Mouse (Mus musculus): Measurements from ENCODE around the gene Ttc38. TPM values are rescaled to one million over a fixed set of nuclear protein-coding genes. Genes with fewer than 3 reads are reported as not detected.

Gene Ttc38
- polyA plus RNA-seq (2012; ENCODE audit: low replicate concordance), result 6.2 and 6.3 TPM in 2 replicates

DNA sequence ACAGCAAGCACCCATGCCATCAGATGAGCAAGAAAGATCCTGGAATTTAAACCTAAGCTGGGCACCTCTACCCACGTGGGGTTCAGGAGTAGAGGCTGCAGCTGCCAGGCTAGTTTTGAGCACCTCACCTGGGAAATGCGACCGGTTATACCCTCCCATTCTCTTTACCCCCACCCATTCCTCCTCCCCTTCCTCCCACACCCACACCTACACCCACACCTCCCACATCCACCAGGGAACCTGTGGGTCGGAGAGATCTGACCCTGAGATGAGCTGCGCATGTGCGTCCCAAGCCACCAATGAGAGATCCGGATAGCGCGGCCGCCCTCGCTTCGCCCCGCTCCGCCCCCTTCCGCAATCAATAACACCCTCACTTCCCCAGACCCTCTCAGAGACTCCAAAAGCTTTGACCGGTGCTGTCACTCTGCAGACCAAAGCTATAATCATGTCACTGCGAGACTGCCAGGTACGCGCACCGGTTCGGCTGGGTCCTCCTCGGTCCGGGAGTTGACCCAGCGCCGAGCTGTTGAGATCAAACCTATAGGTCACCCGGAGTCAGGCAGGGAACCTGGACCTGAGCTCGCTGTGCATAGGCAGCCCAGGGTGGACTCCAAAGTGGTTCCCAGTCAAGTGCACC, at the start of gene Ttc38:
Gene Ttc38, plus strand, starts transcription at position 353 of the 637 bp plus-strand sequence.

DNA sequence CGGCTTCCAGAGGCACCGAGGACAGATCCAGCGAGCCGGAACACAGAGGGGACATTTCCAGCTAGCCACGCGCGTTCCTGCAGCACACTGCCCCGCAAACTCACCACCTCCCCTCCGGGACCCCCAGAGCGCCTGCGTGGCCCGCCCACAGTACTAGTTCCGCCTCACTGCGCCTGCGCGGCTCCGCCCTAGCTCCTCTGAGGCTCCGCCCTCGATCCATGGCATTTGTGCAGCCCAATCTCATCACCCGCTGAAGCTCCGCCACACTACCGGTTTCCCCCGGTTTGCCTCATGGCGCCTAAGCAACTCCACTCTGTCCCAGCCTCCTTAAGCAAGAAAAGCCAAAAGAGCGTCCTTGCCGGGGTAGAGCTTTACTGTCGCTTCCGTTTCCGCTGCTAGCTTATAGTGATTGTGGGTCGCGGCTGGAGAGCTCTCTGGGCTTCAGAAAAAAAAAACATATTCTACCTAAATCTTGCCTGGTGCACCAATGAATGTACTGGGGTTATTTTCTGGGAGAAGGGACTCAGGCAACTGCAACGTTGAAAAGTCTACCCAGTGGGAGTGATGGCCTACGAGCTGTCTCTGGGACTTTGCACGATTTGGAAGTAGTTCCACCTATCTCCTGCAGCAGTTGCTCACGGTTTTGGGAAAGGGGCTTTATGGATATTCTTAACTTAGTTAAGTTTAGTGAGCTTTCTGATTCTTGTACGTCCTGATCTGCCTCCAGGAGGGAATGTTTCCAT, 20.4 kb upstream of the Ttc38 start, which contains the start of gene Cdpf1:
Gene Cdpf1, minus strand, starts transcription at position 163 of the 743 bp plus-strand sequence.

DNA sequence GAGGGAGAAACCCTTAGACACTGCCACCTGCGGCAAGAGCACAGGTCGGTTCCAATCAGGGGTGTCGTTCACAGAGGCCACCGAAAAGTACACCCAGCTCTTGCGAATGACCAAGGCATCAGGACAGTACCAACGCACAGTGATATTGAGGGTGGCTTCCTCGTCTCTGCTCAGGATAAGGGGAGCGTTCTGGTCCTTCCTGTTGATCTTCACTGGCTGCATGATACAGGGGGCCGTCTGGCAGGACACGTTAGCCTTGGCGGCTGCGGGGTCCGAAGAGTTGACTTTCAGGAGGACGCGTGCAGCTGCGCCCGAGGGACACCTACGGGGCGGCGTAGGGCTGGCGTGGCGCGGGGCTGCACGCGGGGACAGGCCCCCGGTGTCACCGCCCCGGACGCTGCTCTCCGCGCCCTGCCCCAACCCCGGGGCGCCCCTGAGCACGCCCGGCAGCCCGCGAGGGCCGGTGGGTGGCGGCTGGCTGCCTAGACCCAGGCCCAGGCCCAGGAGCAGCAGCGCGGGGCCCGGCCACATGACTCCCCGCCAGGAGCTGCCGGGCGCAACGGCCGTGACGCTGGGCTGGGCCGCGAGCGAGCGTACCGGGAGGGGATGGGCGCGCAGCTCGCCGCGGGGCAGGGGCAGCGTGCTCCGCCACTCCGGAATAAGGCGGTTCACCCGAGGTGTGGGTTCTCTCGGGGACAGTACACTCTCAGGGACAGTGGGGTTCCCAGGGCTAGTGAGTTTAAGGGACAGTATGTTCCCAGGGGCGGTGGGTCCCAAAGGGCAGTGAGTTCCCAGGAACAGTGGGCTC, 10.7 kb upstream of the Ttc38 start, which contains the start of gene Pkdrej:
Gene Pkdrej, minus strand, starts transcription at position 532 of the 808 bp plus-strand sequence.

DNA sequence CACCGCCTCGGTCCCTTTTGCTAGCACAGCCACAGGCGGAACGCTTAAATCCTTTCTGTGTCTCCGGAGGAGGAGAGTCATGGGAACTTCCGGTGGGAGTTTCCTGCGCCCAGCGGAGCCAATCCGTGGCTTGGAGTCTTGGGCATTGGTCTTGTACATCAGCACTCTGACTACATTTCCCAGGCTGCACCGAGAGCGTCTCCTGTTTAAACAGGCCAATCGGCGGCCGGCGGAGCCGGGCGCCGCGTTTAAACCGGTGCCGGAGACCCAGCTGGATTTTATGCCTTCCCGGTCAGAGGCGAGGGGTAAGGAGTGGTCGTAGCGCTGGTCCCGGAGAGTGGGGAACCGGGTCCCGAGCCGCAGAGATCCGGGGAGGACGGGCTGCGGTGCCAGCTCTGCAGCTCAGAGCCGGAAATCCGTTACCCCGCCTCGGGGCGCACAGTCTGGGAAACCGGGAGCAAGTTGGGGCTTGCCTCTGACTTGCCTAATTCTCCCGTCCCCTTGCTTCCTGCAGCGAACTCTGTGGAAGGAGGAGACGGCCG, 27.5 kb downstream of the Ttc38 start, which contains the start of gene Gtse1:
Gene Gtse1, plus strand, starts transcription at position 256 of the 542 bp plus-strand sequence.

DNA sequence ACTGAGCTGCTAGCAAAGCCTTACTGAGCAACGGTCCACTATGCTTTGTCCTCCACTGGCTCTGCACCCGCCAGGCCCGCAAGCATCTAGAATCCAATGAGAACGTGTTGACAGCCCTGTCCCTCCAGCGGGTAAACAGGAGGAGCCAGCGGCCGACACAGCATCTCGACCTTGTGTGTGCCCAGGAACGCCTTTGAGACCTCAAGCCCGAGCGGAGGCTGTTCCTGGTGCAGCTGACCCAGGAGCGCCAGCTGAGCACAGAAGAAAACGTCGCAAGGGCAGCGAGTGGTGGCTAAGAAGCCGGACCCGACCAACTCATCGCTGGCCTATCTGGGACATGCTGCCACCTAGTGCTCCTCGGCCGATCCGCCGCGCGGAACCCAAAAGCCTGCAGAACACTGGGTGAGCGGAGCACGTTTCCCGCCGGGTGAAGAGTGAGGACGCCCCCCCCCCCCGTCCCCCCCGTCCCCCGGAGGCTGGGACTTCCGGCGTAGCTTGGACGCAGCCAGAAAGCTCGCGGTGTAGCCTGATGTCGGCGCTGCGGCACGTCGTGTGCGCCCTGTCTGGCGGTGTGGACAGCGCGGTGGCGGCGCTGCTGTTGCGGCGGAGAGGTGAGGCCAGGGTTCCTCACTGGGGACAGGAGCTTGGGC, 46.9 kb downstream of the Ttc38 start, which contains the start of gene Trmu:
Gene Trmu, plus strand, starts transcription at position 465 of the 650 bp plus-strand sequence.

Other genes starting within 250 kb of the Ttc38 start
- gene Wnt7b, start 249.8 kb upstream of the Ttc38 start, polyA plus RNA-seq (2012; ENCODE audit: low replicate concordance), result 0.04 TPM in 1 of 2 replicates, not detected in the other
- gene Ppara, start 97.3 kb upstream of the Ttc38 start, polyA plus RNA-seq (2012; ENCODE audit: low replicate concordance), result 0.05 TPM in 1 of 2 replicates, not detected in the other
- gene Cdpf1, start 20.6 kb upstream of the Ttc38 start, polyA plus RNA-seq (2012; ENCODE audit: low replicate concordance), result 8.6 and 26.2 TPM in 2 replicates
- gene Pkdrej, start 10.6 kb upstream of the Ttc38 start, polyA plus RNA-seq (2012; ENCODE audit: low replicate concordance), result 0.01 TPM in 1 of 2 replicates, not detected in the other
- gene Gtse1, start 27.4 kb downstream of the Ttc38 start, polyA plus RNA-seq (2012; ENCODE audit: low replicate concordance), result 7.8 and 13.4 TPM in 2 replicates
- gene Trmu, start 47.0 kb downstream of the Ttc38 start, polyA plus RNA-seq (2012; ENCODE audit: low replicate concordance), result 18.4 and 47.2 TPM in 2 replicates
- gene Celsr1, start 201.5 kb downstream of the Ttc38 start, polyA plus RNA-seq (2012; ENCODE audit: low replicate concordance), result 18.6 and 51.8 TPM in 2 replicates
- gene Gramd4, start 225.4 kb downstream of the Ttc38 start, polyA plus RNA-seq (2012; ENCODE audit: low replicate concordance), result 35.3 and 45.5 TPM in 2 replicates

Data from hematopoietic multipotent progenitor cell, adult 10-12 weeks (in vitro differentiated cells).